Mouse (Mus musculus): ENCODE results near the gene Sirt6. TPM values are rescaled to one million over a fixed set of nuclear protein-coding genes. Genes with fewer than 3 reads are reported as not detected.

Gene Sirt6
- polyA plus RNA-seq, 1 experiment from 2014 or later, result 10.9 TPM

- DNase-seq, result no peak
Observed at GRCm38 (mm10) chr10:81620786-81621185, 6.8 kb downstream of the Sirt6 start.

GRCm38 (mm10) chr10:81619976-81620375, 7.6 kb downstream of the Sirt6 start:
- no peak overlapping the region for H3K4me3 ChIP-seq (replicated peaks)
- H3K9ac ChIP-seq, result no peak overlapping the region
- no peak overlapping the region for H3K4me2 ChIP-seq
- no peaks in the 10 kb centered on the region for H3K9me3 ChIP-seq (replicated peaks)
- no peaks in the 10 kb centered on the region for H3K27me3 ChIP-seq
- no peak for ATAC-seq (ENCODE audit: low read depth)
- peaks cover 25% of the 10 kb centered on the region for H3K36me3 ChIP-seq
- H3K27ac ChIP-seq, result no peak overlapping the region
- H3K4me1 ChIP-seq (replicated peaks), result peaks cover 18% of the 10 kb centered on the region
- 67% methylated on average over 5 of the region's 5 CpGs for WGBS (ENCODE audit: insufficient replicate concordance)
- DNase-seq, result no peak

More at GRCm38 (mm10) chr10:81620786-81621185, 6.8 kb downstream of the Sirt6 start:
- Histone ChIP-seq H3K9ac (no peak overlapping the region), H3K27ac (no peak overlapping the region), H3K4me1 (replicated peaks) (peaks cover 21% of the 10 kb centered on the region), H3K4me3 (replicated peaks) (no peak overlapping the region), H3K36me3 (peaks cover 28% of the 10 kb centered on the region), H3K27me3 (no peaks in the 10 kb centered on the region), H3K4me2 (no peak overlapping the region), H3K9me3 (replicated peaks) (no peaks in the 10 kb centered on the region)
- WGBS (ENCODE audit: insufficient replicate concordance), result 53% methylated on average over 9 of the region's 9 CpGs
- ATAC-seq (ENCODE audit: low read depth), result no peak

DNA sequence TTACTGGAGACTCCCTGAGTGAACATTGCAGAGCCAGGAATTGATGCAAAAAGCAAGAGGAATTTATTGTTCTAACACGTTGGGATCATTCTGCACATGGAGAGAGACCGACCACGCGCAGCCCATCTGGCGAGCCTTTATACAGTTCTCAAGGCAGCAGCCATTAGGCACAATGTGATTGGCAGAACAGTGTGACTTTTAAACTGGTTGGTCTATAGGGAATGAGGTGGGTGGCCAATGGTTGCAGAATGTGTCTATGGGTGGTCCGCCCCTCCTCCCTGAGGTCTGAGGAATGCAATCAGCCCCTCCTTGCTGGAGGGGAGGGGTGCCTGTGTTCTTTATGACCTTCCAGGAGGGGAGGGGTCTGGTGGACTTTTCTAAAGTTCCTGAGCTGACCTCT, 12.1 kb downstream of the Sirt6 start:
- Histone ChIP-seq H3K36me3 (no peaks in the 10 kb centered on the region), H3K4me3 (replicated peaks) (no peak overlapping the region), H3K4me2 (no peak overlapping the region), H3K9me3 (replicated peaks) (no peaks in the 10 kb centered on the region), H3K27me3 (no peaks in the 10 kb centered on the region), H3K27ac (no peak overlapping the region), H3K4me1 (replicated peaks) (peaks cover 3% of the 10 kb centered on the region; the same call in 1 of the 2 replicates), H3K9ac (no peak overlapping the region)
- DNase-seq (no peak), ATAC-seq (ENCODE audit: low read depth) (no peak)
- WGBS (ENCODE audit: insufficient replicate concordance), result 76% methylated on average over 6 of the region's 6 CpGs

GRCm38 (mm10) chr10:81612779-81613178, 14.8 kb downstream of the Sirt6 start:
- Histone ChIP-seq H3K27me3 (no peaks in the 10 kb centered on the region), H3K4me3 (replicated peaks) (no peak overlapping the region), H3K4me1 (replicated peaks) (no peaks in the 10 kb centered on the region; the same call in 1 of the 2 replicates), H3K36me3 (0 out of 2 replicates have a peak, but pooled peaks cover 13% of the 10 kb centered on the region), H3K9me3 (replicated peaks) (no peaks in the 10 kb centered on the region), H3K4me2 (no peak overlapping the region), H3K27ac (no peak overlapping the region), H3K9ac (no peak overlapping the region)
- ATAC-seq (ENCODE audit: low read depth) (0 out of 2 replicates have a peak, but pooled peaks have one; percentile 25), DNase-seq (no peak)
- 59% methylated on average over 3 of the region's 3 CpGs for WGBS (ENCODE audit: insufficient replicate concordance)

DNA sequence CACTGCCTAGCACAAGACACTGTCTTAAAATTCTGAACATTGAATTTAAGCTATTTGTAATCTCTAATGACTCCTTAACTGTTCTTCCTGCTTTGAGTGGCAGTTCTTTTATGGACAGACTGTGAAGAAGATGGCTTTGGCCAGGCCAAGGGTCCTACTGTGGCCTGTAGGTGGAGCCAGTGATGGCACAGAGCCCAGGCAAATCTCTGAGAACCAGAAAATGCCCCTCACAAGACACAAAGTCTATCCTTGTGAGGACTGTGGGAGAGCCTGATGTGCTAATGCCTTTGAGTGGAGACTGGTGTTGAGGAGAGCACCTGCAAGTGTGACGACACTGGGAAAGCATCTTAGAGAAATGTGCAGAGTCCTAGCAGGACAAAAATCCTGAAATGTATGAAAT, 19.3 kb downstream of the Sirt6 start:
- no peak for DNase-seq
- 84% methylated on average over 1 of the region's 1 CpGs for WGBS (ENCODE audit: insufficient replicate concordance)
- no peak for ATAC-seq (ENCODE audit: low read depth)

GRCm38 (mm10) chr10:81605974-81606751, 21.4 kb downstream of the Sirt6 start, which contains the start of gene BC025920:
TSS of gene BC025920 (plus strand) at chr10:81606270.
- Histone ChIP-seq H3K27me3 (no peaks in the 10 kb centered on the region), H3K9me3 (replicated peaks) (no peaks in the 10 kb centered on the region), H3K4me1 (replicated peaks) (peaks cover 48% of the 10 kb centered on the region), H3K4me2 (peak within 1 kb of the TSS; percentile 86), H3K9ac (peak within 1 kb of the TSS; percentile 75), H3K27ac (peak within 1 kb of the TSS; percentile 96), H3K36me3 (0 out of 2 replicates have a peak, but pooled peaks cover 14% of the 10 kb centered on the region), H3K4me3 (replicated peaks) (peak within 1 kb of the TSS; percentile 73)
- ATAC-seq (ENCODE audit: low read depth), result peak; percentile 90
- 2% methylated on average over 39 of the region's 39 CpGs for WGBS (ENCODE audit: insufficient replicate concordance)
- peak; percentile 93 for DNase-seq

More for the DNA sequence above, 19.3 kb downstream of the Sirt6 start:
- Histone ChIP-seq H3K9me3 (replicated peaks) (no peaks in the 10 kb centered on the region), H3K9ac (no peak overlapping the region), H3K36me3 (0 out of 2 replicates have a peak, but pooled peaks cover 14% of the 10 kb centered on the region), H3K4me3 (replicated peaks) (no peak overlapping the region), H3K27me3 (no peaks in the 10 kb centered on the region), H3K27ac (no peak overlapping the region), H3K4me1 (replicated peaks) (peaks cover 28% of the 10 kb centered on the region), H3K4me2 (no peak overlapping the region)

- peak overlapping the region; percentile 68 for H3K9ac ChIP-seq
- peaks cover 53% of the 10 kb centered on the region for H3K4me1 ChIP-seq (replicated peaks)
- 0 out of 2 replicates have a peak, but pooled peaks cover 14% of the 10 kb centered on the region for H3K36me3 ChIP-seq
- 2% methylated on average over 14 of the region's 14 CpGs for WGBS (ENCODE audit: insufficient replicate concordance)
- no peaks in the 10 kb centered on the region for H3K9me3 ChIP-seq (replicated peaks)
- ATAC-seq (ENCODE audit: low read depth) (peak; percentile 9; the same call in 1 of the 2 replicates), DNase-seq (no peak)
- peak overlapping the region; percentile 86 for H3K4me2 ChIP-seq
- peak overlapping the region; percentile 96 for H3K27ac ChIP-seq
- peak overlapping the region; percentile 73 for H3K4me3 ChIP-seq (replicated peaks)
- no peaks in the 10 kb centered on the region for H3K27me3 ChIP-seq
Observed at GRCm38 (mm10) chr10:81605666-81605973, 22.0 kb downstream of the Sirt6 start.

DNA sequence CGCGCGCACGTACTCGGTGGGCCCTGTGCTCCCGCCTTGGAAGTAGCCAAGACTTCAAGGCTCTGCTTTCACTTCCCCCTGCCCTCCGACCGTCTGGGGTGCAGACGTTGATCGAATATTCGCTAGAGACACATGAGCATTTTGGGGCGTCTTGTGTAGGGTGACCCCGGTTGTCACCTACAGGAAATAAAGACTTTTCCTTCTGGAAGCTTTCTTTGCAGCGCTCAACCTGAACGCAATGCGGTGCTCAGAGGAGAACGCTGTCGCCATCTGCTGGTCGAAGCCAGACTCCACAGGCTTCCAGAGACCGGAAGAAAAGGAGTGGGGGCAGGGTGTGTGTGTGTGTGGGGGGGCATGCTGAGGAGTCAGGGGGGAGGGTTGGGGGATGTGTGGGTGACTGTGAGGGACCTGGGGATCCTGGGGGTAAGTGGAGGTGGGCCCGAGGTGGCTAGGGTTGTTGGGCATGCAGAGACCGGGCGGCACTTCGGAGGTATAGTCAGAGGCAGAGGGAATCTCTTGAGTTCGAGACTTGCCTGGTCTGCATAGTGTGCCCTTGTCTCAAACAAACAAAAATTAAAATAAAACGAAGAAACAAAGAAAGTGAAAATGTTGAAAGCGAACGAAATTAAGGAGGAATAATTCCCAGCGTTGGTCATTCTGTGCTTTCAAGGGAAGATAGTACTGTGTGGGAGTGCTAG, 22.5 kb downstream of the Sirt6 start:
- WGBS (ENCODE audit: insufficient replicate concordance), result 7% methylated on average over 29 of the region's 29 CpGs
- DNase-seq, result peak; percentile 77
- H3K9me3 ChIP-seq (replicated peaks), result no peaks in the 10 kb centered on the region
- H3K36me3 ChIP-seq, result 0 out of 2 replicates have a peak, but pooled peaks cover 14% of the 10 kb centered on the region
- H3K9ac ChIP-seq, result peak overlapping the region; percentile 68
- peak; percentile 19; the same call in 1 of the 2 replicates for ATAC-seq (ENCODE audit: low read depth)
- H3K27ac ChIP-seq, result peak overlapping the region; percentile 96
- no peaks in the 10 kb centered on the region; the same call in 1 of the 2 replicates for H3K27me3 ChIP-seq
- peak overlapping the region; percentile 73 for H3K4me3 ChIP-seq (replicated peaks)
- peaks cover 59% of the 10 kb centered on the region for H3K4me1 ChIP-seq (replicated peaks)
- peak overlapping the region; percentile 86 for H3K4me2 ChIP-seq

- DNase-seq (no peak), ATAC-seq (ENCODE audit: low read depth) (no peak)
- Histone ChIP-seq H3K27me3 (peaks cover 8% of the 10 kb centered on the region; the same call in 1 of the 2 replicates), H3K27ac (peak overlapping the region; percentile 96; the same call in 1 of the 2 replicates), H3K4me3 (replicated peaks) (peak overlapping the region; percentile 73), H3K9ac (peak overlapping the region; percentile 68), H3K4me1 (replicated peaks) (peaks cover 66% of the 10 kb centered on the region), H3K9me3 (replicated peaks) (no peaks in the 10 kb centered on the region), H3K36me3 (0 out of 2 replicates have a peak, but pooled peaks cover 12% of the 10 kb centered on the region), H3K4me2 (peak overlapping the region; percentile 86)
- 47% methylated on average over 12 of the region's 12 CpGs for WGBS (ENCODE audit: insufficient replicate concordance)
Observed at GRCm38 (mm10) chr10:81604019-81604967, 23.3 kb downstream of the Sirt6 start.

DNA sequence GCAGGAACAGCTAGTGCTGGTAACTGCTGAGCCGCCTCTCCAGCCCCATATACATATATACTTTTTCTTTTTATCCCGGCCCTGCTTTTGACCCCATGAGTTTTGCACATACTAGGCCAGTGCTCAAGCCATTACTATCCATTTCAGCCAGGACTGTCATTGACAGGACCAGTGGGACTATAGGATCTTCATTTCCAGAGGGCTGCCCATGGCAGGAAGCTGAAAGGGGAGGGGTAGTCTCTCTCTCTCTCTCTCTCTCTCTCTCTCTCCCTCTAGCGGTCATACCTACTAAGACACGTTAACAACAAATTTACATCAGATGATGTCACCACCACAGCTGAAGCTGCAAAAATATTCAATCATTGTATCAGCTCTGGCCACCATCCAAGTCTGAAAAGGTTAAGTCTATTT, 24.9 kb downstream of the Sirt6 start:
- Histone ChIP-seq H3K9me3 (replicated peaks) (no peaks in the 10 kb centered on the region), H3K27ac (0 out of 2 replicates have a peak overlapping the region, but pooled peaks have one; percentile 29), H3K4me2 (no peak overlapping the region), H3K4me1 (replicated peaks) (peaks cover 82% of the 10 kb centered on the region), H3K36me3 (0 out of 2 replicates have a peak, but pooled peaks cover under 1% of the 10 kb centered on the region), H3K27me3 (peaks cover 18% of the 10 kb centered on the region), H3K4me3 (replicated peaks) (no peak overlapping the region), H3K9ac (no peak overlapping the region)
- DNase-seq (peak; percentile 31), ATAC-seq (ENCODE audit: low read depth) (no peak)
- 22% methylated on average over 4 of the region's 4 CpGs for WGBS (ENCODE audit: insufficient replicate concordance)
